Mouse (Mus musculus): Measurements from ENCODE around the gene Timm17b. TPM values are rescaled to one million over a fixed set of nuclear protein-coding genes. Genes with fewer than 3 reads are reported as not detected.
"Not testable (repeated sequence)": the region's sequence is repeated elsewhere in the genome, so short reads cannot be mapped to it uniquely, and the experiment has no call there.

Timm17b gene
- polyA plus RNA-seq, 1 experiment from 2014 or later, result 135 TPM

DNA sequence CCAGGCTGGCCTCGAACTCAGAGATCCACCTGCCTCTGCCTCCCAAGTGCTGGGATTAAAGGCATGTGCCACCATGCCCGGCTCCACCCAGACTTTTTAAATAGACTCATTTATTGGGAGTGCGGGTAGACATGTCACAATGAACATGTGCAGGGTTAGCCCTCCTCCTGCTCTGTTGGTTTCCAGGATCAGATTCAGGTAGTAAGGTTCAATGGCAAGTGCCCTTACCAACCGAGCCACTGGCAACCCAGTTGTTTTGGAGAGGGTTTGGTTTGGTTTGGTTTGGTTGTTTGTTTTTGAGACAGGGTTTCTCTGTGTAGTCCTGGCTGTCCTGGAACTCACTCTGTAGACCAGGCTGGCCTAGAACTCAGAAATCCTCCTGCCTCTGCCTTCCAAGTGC is 10.1 kb downstream of the Timm17b start, which contains the start of gene Gm10490:
Gene Gm10490, plus strand, starts transcription at position 301 of the 400 bp plus-strand sequence.
- H3K4me2 ChIP-seq; H3K9ac ChIP-seq (ENCODE audit: low read depth, low read length); H3K4me1 ChIP-seq (ENCODE audit: control insufficient read depth, insufficient read depth, low read length); H3K4me3 ChIP-seq (ENCODE audit: low read depth, low read length); H3K27ac ChIP-seq (ENCODE audit: low read depth, low read length); H3K9me3 ChIP-seq (replicated peaks; ENCODE audit: control insufficient read depth, low read length); ATAC-seq (replicated peaks; ENCODE audit: insufficient number of reproducible peaks, low FRiP score, low TSS enrichment); H3K27me3 ChIP-seq (ENCODE audit: control insufficient read depth, insufficient read depth, low read length); H3K36me3 ChIP-seq (ENCODE audit: control insufficient read depth, insufficient read depth, low read length): not testable (repeated sequence)
- 86% methylated on average over 4 of the region's 4 CpGs for WGBS (ENCODE audit: insufficient replicate concordance)

DNA sequence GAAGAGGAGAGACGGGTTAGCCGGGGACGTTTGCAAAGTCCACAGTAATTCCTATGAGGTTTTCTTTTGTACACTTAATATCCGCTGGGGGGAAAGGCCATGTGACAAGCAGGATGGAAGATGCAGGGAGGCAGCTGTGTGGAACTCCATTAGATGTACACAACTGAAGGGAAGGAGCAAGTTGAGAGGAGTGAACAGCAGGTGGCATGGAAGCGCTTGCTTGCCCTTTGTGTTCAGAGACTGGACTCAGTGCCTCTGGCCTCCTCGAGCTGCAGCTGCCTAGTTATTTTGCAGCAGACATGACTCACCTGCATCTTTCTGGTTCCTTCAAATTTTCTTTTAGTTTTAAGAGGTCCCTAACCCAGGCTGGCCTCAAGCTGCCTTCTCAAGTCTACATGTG is 11.3 kb downstream of the Timm17b start:
- Histone ChIP-seq H3K4me1 (ENCODE audit: control insufficient read depth, insufficient read depth, low read length) (no peaks in the 10 kb centered on the region), H3K9ac (ENCODE audit: low read depth, low read length) (no peak overlapping the region), H3K36me3 (ENCODE audit: control insufficient read depth, insufficient read depth, low read length) (no peaks in the 10 kb centered on the region), H3K27ac (ENCODE audit: low read depth, low read length) (no peak overlapping the region), H3K27me3 (ENCODE audit: control insufficient read depth, insufficient read depth, low read length) (no peaks in the 10 kb centered on the region), H3K9me3 (replicated peaks; ENCODE audit: control insufficient read depth, low read length) (no peaks in the 10 kb centered on the region), H3K4me3 (ENCODE audit: low read depth, low read length) (no peak overlapping the region), H3K4me2 (no peak overlapping the region)
- WGBS (ENCODE audit: insufficient replicate concordance), result 59% methylated on average over 6 of the region's 6 CpGs
- ATAC-seq (replicated peaks; ENCODE audit: insufficient number of reproducible peaks, low FRiP score, low TSS enrichment), result no peak

DNA sequence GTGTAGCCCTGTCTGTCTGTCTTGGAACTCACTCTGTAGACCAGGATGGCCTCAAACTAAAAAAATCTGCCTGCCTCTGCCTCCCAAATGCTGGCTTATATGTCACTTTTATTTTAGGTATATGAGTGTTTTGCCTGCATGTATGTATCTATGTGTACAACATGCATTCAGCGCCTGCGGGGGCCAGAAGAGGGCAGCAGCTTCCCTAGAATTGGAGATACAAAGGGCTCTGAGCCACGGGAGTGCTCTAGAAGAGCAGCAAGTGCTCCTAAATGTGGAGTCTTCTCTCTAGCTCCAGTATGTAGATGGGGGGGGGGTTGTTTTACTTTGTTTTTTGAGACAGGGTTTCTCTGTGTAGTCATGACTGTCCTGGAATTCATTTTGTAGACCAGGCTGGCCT is 16.5 kb downstream of the Timm17b start:
- peaks cover 23% of the 10 kb centered on the region for H3K27me3 ChIP-seq (ENCODE audit: control insufficient read depth, insufficient read depth, low read length)
- H3K36me3 ChIP-seq (ENCODE audit: control insufficient read depth, insufficient read depth, low read length); ATAC-seq (replicated peaks; ENCODE audit: insufficient number of reproducible peaks, low FRiP score, low TSS enrichment); H3K9me3 ChIP-seq (replicated peaks; ENCODE audit: control insufficient read depth, low read length); H3K4me2 ChIP-seq; H3K4me3 ChIP-seq (ENCODE audit: low read depth, low read length); H3K4me1 ChIP-seq (ENCODE audit: control insufficient read depth, insufficient read depth, low read length); H3K27ac ChIP-seq (ENCODE audit: low read depth, low read length); H3K9ac ChIP-seq (ENCODE audit: low read depth, low read length): not testable (repeated sequence)
- WGBS (ENCODE audit: insufficient replicate concordance), result 17% methylated on average over 3 of the region's 3 CpGs

DNA sequence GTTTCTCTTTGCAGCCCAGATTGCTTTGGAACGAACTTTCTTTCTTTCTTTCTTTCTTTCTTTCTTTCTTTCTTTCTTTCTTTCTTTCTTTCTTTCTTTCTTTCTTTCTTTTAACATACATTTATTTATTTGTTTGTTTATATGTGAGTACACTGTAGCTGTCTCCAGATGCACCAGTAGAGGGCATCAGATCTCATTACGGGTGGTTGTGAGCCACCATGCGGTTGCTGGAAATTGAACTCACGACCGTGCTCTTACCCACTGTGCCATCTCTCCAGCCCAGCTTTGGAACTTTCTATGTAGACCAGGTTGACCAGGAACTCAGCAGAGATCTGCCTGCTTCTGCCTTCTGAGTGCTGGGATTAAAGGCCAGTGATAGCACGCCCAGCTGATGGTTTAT is 18.8 kb downstream of the Timm17b start:
- H3K9ac ChIP-seq (ENCODE audit: low read depth, low read length); H3K27ac ChIP-seq (ENCODE audit: low read depth, low read length): not testable (repeated sequence)
- 60% methylated on average over 6 of the region's 6 CpGs for WGBS (ENCODE audit: insufficient replicate concordance)

DNA sequence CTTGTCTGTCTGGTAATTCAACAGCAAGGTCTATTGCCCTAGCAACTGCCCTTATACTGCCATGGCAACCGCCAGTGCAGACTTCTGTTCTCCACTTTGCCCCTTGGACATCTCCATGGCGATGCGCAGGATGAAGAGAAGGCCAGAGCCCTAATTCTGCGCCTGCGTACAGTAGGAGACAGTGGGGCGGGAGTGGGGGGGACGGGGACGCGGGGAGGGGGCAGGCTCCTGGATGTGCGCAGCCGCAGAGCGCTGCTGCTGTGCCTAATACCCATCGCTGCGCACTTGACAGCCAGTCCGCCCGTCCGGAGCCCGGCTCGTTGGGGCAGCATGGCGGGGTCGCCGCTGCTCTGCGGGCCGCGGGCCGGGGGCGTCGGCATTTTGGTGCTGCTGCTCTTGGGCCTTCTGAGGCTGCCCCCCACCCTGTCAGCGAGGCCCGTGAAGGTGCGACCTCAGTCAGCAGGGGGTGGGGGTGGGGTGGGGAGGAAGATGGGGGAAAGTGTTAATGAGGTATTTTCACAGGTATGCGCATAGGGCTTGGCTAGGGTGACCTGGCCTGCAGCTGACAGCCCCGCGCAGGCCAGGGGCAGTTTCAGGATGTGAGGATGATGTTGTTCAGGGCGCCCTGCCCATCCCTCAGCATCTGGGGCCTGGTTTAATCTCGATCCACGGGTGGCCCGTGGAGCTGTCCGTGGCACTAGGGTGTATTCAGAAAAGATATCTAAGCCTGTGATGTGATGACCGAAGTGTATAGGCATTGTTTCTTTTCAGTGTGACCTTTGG is 20.6 kb downstream of the Timm17b start, which contains the start of gene Pcsk1n:
Gene Pcsk1n, plus strand, starts transcription at position 222 of the 783 bp plus-strand sequence.
- Histone ChIP-seq H3K4me1 (ENCODE audit: control insufficient read depth, insufficient read depth, low read length) (no peaks in the 10 kb centered on the region), H3K27me3 (ENCODE audit: control insufficient read depth, insufficient read depth, low read length) (peaks cover 60% of the 10 kb centered on the region), H3K36me3 (ENCODE audit: control insufficient read depth, insufficient read depth, low read length) (no peaks in the 10 kb centered on the region), H3K27ac (ENCODE audit: low read depth, low read length) (no peak within 1 kb of the TSS), H3K4me2 (peak within 1 kb of the TSS; percentile 50), H3K9me3 (replicated peaks; ENCODE audit: control insufficient read depth, low read length) (no peaks in the 10 kb centered on the region), H3K9ac (ENCODE audit: low read depth, low read length) (no peak within 1 kb of the TSS), H3K4me3 (ENCODE audit: low read depth, low read length) (peak within 1 kb of the TSS; percentile 26)
- WGBS (ENCODE audit: insufficient replicate concordance), result 13% methylated on average over 36 of the region's 40 CpGs
- ATAC-seq (replicated peaks; ENCODE audit: insufficient number of reproducible peaks, low FRiP score, low TSS enrichment), result no peak

More for the DNA sequence above, 18.8 kb downstream of the Timm17b start:
- not testable (repeated sequence) for H3K9me3 ChIP-seq (replicated peaks; ENCODE audit: control insufficient read depth, low read length); H3K4me1 ChIP-seq (ENCODE audit: control insufficient read depth, insufficient read depth, low read length); H3K4me2 ChIP-seq; H3K36me3 ChIP-seq (ENCODE audit: control insufficient read depth, insufficient read depth, low read length); H3K4me3 ChIP-seq (ENCODE audit: low read depth, low read length); ATAC-seq (replicated peaks; ENCODE audit: insufficient number of reproducible peaks, low FRiP score, low TSS enrichment)
- peaks cover 45% of the 10 kb centered on the region for H3K27me3 ChIP-seq (ENCODE audit: control insufficient read depth, insufficient read depth, low read length)

DNA sequence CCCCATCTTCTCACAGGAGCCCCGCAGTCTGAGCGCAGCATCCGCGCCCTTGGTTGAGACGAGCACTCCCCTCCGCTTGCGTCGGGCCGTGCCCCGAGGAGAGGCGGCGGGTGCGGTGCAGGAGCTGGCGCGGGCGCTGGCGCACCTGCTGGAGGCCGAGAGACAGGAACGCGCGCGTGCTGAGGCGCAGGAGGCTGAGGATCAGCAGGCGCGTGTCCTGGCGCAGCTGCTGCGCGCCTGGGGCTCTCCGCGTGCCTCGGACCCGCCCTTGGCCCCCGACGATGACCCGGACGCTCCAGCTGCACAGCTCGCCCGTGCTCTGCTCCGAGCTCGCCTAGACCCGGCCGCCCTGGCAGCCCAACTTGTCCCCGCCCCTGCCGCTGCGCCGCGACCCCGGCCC is 22.9 kb downstream of the Timm17b start:
- H3K4me2 ChIP-seq, result peak overlapping the region; percentile 56
- no peak overlapping the region for H3K9ac ChIP-seq (ENCODE audit: low read depth, low read length)
- H3K9me3 ChIP-seq (replicated peaks; ENCODE audit: control insufficient read depth, low read length), result no peaks in the 10 kb centered on the region
- H3K36me3 ChIP-seq (ENCODE audit: control insufficient read depth, insufficient read depth, low read length), result no peaks in the 10 kb centered on the region
- no peak overlapping the region for H3K27ac ChIP-seq (ENCODE audit: low read depth, low read length)
- WGBS (ENCODE audit: insufficient replicate concordance), result 9% methylated on average over 47 of the region's 48 CpGs
- peak overlapping the region; percentile 34 for H3K4me3 ChIP-seq (ENCODE audit: low read depth, low read length)
- H3K4me1 ChIP-seq (ENCODE audit: control insufficient read depth, insufficient read depth, low read length), result no peaks in the 10 kb centered on the region
- ATAC-seq (replicated peaks; ENCODE audit: insufficient number of reproducible peaks, low FRiP score, low TSS enrichment), result no peak
- H3K27me3 ChIP-seq (ENCODE audit: control insufficient read depth, insufficient read depth, low read length), result peaks cover 77% of the 10 kb centered on the region

DNA sequence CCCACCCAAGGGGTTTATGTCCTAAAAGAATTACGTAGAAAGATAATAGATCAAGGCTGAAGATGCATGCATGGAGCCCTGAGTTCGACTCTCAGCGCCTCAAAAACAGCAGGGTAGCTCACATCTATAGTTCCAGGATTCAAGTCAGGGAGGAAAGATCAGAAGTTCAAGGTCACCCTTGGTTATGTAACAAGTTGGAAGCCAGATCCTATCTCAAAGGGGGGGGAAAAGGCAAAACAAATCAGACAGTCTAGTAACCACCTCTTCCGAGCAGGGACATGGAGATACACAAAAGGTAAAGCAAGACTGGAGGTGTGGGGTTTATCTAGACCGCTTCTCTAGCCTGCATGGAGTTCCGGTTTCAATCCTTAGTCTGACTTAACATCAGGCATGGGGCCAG is 27.1 kb downstream of the Timm17b start:
- no peak overlapping the region for H3K4me3 ChIP-seq (ENCODE audit: low read depth, low read length)
- H3K36me3 ChIP-seq (ENCODE audit: control insufficient read depth, insufficient read depth, low read length), result no peaks in the 10 kb centered on the region
- 56% methylated on average over 6 of the region's 6 CpGs for WGBS (ENCODE audit: insufficient replicate concordance)
- no peaks in the 10 kb centered on the region for H3K4me1 ChIP-seq (ENCODE audit: control insufficient read depth, insufficient read depth, low read length)
- H3K9ac ChIP-seq (ENCODE audit: low read depth, low read length), result no peak overlapping the region
- no peak overlapping the region for H3K27ac ChIP-seq (ENCODE audit: low read depth, low read length)
- H3K27me3 ChIP-seq (ENCODE audit: control insufficient read depth, insufficient read depth, low read length), result peaks cover 64% of the 10 kb centered on the region
- ATAC-seq (replicated peaks; ENCODE audit: insufficient number of reproducible peaks, low FRiP score, low TSS enrichment), result no peak
- H3K9me3 ChIP-seq (replicated peaks; ENCODE audit: control insufficient read depth, low read length), result peaks cover 3% of the 10 kb centered on the region; the same call in 1 of the 2 replicates
- no peak overlapping the region for H3K4me2 ChIP-seq

DNA sequence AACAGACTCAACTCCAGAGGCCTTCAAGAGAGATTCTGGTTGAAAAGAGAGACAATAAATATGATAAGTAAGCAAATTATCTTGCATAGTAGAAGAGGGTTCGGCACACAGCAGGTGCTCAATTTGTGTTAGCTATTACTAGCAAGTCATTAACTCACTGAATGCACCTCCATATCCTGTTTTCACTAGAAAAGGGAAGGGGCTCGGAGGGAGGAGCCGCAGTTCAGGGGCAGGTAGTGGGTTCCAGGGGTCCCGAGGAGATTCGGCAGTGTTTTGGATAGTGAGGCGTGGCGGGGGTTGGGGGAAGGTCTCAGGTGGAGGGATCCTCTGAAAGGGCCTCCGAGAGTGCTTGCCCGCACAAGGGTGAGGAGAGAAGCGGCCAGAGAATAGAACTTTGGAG is 28.0 kb downstream of the Timm17b start:
- ATAC-seq (replicated peaks; ENCODE audit: insufficient number of reproducible peaks, low FRiP score, low TSS enrichment), result no peak
- peaks cover 55% of the 10 kb centered on the region for H3K27me3 ChIP-seq (ENCODE audit: control insufficient read depth, insufficient read depth, low read length)

More for the DNA sequence above, 28.0 kb downstream of the Timm17b start:
- Histone ChIP-seq H3K9ac (ENCODE audit: low read depth, low read length) (no peak overlapping the region), H3K27ac (ENCODE audit: low read depth, low read length) (no peak overlapping the region), H3K4me3 (ENCODE audit: low read depth, low read length) (no peak overlapping the region), H3K36me3 (ENCODE audit: control insufficient read depth, insufficient read depth, low read length) (no peaks in the 10 kb centered on the region), H3K4me2 (peak overlapping the region; percentile 24), H3K4me1 (ENCODE audit: control insufficient read depth, insufficient read depth, low read length) (no peaks in the 10 kb centered on the region), H3K9me3 (replicated peaks; ENCODE audit: control insufficient read depth, low read length) (peaks cover 3% of the 10 kb centered on the region; the same call in 1 of the 2 replicates)
- 19% methylated on average over 10 of the region's 10 CpGs for WGBS (ENCODE audit: insufficient replicate concordance)
